Mouse (Mus musculus) embryonic fibroblast, embryonic 13.5 days (primary cell): ENCODE measurements around the gene Abca13. TPM values are rescaled to one million over a fixed set of nuclear protein-coding genes. Genes with fewer than 3 reads are reported as not detected.
"Not testable (repeated sequence)": the region's sequence is repeated elsewhere in the genome, so short reads cannot be mapped to it uniquely, and the experiment has no call there.

ENCODE experiments used
- H3K27ac ChIP-seq: 2 replicates; pipeline ENCODE4 v1.5.1; 2012; ENCODE audit warnings: low read length, control low read depth, inconsistent platforms; ENCODE audit not compliant: insufficient read depth
- H3K4me1 ChIP-seq: 2 replicates; pipeline ENCODE4 v1.6.1; 2011; ENCODE audit warnings: low read length; ENCODE audit not compliant: control insufficient read depth, insufficient read depth
- H3K4me3 ChIP-seq: 2 replicates; pipeline ENCODE4 v1.5.1; 2011; ENCODE audit warnings: mild to moderate bottlenecking, control low read depth, low read length; ENCODE audit not compliant: insufficient read depth
- CTCF ChIP-seq: IDR thresholded peaks from 2 replicates; pipeline ENCODE4 v1.5.1; 2011; ENCODE audit warnings: mild to moderate bottlenecking, control low read depth, low read length, moderate library complexity, borderline replicate concordance; ENCODE audit not compliant: insufficient read depth
- POLR2A ChIP-seq: IDR thresholded peaks from 2 replicates; pipeline ENCODE4 v1.6.1; 2011; ENCODE audit warnings: low read depth, mild to moderate bottlenecking, control low read depth, low read length, moderate library complexity
- polyA plus RNA-seq: library from polyadenylated mRNA; stranded (reverse); fragments of >200 nt; gene quantifications from 2 replicates; pipeline ENCODE4 v1.2.4, GENCODE M21; 2011; ENCODE audit warnings: low read depth; ENCODE audit not compliant: missing spikeins, insufficient read length

Gene Abca13
- polyA plus RNA-seq, 1 experiment: not detected

DNA sequence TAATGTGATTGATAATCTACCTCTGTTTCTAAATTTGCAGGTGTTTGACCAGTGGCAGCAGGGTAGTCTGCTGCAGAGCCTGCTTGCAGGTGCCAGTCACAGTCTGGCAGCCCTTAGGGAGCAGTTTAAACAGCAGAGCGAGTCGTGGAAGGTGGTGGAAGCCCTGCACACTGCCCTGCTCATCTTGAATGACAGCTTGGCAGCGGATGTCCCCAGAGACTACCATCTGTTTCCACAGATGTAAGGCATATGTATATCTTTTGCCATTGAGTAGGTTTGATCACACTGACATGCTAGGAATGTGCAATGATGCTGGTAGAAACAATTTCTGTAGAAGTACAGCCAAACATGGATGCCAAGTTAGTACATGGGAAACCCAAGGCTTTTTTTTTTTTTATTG is 77.3 kb downstream of the Abca13 start:
- Histone ChIP-seq H3K4me1 (no peaks in the 10 kb centered on the region), H3K4me3 (no peak overlapping the region), H3K27ac (no peak overlapping the region)
- TF ChIP-seq POLR2A: no peak
- TF ChIP-seq CTCF: no peak

DNA sequence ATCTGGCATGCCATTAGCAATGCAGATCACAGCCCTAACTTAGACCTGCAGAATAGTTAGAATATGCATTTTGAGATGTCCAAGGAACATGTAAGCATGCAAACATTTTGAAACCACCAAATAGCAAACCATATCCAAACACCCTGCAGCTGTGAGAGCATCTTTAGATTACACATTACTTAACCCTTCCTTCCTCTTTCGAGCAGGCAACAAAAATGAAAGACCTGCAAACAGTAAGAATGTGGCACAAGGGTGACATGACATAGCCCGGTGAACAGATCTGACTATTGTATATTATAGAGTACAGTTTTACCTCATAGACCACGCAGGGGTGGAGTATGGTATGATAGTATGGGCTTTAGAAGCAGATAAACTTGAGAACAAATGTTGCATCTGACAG is 93.5 kb downstream of the Abca13 start:
- Histone ChIP-seq H3K4me1 (no peaks in the 10 kb centered on the region), H3K4me3 (no peak overlapping the region), H3K27ac (no peak overlapping the region)
- TF ChIP-seq POLR2A (no peak), CTCF (no peak)

DNA sequence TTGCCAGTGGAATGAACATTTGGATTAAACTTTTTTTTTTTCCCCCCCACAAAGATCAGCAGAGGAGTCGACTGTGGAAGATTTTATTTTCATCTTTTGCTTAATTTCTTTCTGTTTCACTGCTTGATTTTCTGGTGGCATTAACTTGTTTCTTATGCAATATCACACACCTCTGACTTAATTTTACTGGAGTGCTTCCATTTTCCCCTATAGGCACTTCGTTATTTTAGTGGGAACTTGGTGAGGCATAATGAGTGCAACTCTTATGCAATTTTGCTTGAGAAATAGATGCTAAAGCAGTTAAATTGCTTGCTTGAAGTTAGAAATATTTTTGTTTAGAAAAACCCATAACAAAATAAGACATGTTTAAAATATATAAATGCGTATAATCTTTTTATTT is 94.0 kb downstream of the Abca13 start:
- H3K4me1 ChIP-seq: no peaks in the 10 kb centered on the region
- TF ChIP-seq CTCF (no peak), POLR2A (no peak)

DNA sequence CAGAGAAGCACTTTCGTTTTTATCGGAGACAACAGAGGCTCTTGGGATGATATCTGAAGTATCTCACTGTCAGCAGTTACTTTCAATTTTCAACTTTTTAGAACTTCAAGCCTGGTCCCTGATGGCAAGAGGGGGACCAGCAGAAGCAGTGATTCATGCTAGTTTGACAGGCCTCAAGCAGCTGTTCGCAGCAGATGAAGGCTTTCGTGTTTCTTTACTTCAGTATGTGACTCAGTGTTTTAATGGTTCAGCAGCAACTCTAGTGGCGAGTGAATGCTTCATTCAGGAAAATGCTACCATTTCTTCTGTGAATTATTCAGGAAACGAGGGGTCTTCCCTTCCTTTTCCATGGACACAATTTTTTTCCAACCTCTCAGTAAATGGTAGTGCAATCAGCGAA is 99.4 kb downstream of the Abca13 start:
- H3K27ac ChIP-seq: no peak overlapping the region
- no peak overlapping the region for H3K4me3 ChIP-seq
- TF ChIP-seq POLR2A: no peak
- no peak for TF ChIP-seq CTCF
- no peaks in the 10 kb centered on the region for H3K4me1 ChIP-seq

More for the DNA sequence above, 94.0 kb downstream of the Abca13 start:
- H3K4me3 ChIP-seq: no peak overlapping the region
- no peak overlapping the region for H3K27ac ChIP-seq

DNA sequence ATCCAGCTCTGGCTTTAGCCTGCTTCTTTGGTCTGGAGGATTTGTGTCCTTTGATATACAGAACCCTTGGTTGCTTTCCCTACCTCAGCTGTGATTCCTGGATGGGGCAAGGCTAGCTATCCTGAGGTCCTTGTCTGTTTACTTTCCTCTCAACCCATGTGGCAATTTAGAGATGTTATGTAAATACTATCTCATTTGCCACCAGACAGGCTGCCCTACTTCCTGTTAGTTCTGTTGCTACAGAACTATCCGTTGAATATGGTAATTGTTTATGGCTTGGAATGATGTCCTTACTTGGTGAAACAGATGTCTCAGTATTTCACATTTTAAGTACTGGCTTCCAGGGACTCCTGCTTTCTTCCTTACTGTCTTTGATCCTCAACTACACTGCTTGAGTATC is 107.9 kb downstream of the Abca13 start:
- no peak overlapping the region for H3K27ac ChIP-seq
- no peak for TF ChIP-seq CTCF
- no peak for TF ChIP-seq POLR2A
- no peaks in the 10 kb centered on the region for H3K4me1 ChIP-seq
- no peak overlapping the region for H3K4me3 ChIP-seq

DNA sequence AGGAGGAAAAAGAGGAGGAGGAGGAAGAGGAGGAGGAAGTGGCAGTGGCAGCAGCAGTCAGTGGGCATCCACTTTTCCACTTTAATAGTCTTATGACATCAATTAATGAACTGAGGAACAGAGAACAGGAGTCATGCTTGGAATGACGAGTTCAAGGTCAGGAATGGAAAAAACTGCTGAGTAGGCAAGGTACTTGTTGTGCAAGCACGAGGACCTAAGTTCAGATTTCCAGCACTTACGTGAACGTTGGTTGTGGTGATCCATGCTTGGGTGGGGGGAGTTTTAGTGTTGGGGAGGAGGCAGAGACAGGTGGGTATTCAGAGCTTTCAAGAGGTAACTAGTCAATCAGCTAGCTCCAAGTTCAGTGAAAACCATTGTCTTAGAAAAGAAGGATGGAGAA is 113.7 kb downstream of the Abca13 start:
- TF ChIP-seq CTCF (no peak), POLR2A (no peak)
- no peaks in the 10 kb centered on the region for H3K4me1 ChIP-seq
- H3K4me3 ChIP-seq: no peak overlapping the region

DNA sequence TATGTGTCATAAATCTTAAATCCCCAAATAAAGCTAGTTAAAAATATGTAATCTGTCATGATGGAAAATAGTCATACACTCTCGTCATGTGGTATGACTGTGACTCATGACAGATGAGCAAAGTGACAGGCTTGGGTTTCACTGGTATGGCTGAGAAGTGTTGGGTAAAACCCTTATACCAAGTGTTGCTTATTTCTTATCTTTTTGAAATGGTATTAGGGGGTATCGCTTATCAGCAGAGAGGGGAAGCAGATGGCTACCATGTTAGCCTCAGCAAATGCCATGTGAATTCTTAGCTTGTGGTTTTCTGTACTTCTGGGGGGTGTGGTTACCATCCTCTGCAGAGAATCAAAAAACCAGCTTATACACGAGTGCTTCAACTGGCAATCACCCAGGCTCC is 124.8 kb downstream of the Abca13 start:
- Histone ChIP-seq H3K27ac (no peak overlapping the region), H3K4me3 (no peak overlapping the region), H3K4me1 (no peaks in the 10 kb centered on the region)
- TF ChIP-seq POLR2A: no peak

More for the DNA sequence above, 113.7 kb downstream of the Abca13 start:
- H3K27ac ChIP-seq: no peak overlapping the region

DNA sequence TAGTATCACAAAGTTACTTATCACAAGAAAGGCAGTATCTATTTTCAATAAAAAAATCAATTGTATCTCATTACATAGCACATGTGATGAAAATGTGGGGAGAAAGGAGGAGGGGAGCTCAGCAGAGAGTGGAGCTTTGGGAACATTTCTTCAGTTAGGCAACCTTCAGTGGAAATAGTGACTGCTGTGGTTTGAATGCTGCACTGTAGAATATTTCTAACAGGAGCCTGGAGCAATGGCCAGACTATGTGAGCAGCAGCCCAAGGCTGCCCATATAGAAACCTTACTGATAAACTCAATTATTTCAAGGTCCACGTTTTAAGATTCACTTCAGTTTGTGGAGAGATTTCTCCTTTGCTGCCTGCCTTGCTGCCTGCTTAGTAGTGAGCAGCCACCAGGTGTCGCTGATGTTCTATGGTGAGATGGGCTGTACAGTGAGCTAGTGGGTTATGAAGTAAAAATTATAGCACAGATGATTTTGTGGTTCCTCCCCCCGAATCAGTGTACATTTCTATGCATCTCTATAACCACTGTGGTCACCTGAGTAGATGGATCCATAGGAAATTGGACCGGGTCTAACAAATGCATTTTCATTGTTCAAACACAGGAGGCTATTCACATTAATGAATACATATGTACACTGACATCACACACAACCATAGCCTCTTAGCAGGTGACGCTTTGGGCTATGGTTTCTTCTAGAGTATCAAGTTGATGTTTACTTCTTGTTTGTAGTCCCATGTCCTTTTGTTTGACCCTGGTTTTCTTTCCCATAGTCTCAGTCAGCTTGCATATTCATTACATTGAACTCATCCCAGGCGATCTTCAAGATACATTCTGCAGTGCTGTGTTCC is 125.6 kb downstream of the Abca13 start:
- Histone ChIP-seq H3K27ac (no peak overlapping the region), H3K4me3 (no peak overlapping the region), H3K4me1 (no peaks in the 10 kb centered on the region)
- TF ChIP-seq CTCF: peak; percentile 89; the same call in 1 of the 2 replicates
- no peak for TF ChIP-seq POLR2A

DNA sequence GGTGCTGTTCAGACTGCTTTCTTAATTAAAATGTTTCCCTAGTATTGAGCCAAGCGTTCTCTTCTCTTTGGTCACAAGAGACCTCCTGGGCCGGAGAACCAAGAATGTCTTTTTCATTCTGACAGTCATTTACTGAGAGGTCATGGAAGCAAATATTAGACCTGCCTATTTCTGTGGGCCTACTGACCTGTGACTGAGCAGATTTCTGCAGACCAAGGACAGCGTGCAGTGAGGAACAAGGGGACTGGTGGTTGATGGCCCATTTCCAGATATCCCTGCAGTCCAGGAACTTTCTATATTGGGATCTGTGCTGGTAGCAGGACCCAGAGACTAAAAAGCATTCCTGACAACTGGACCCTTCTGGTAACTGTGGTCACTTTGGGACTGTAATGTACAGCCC is 146.4 kb downstream of the Abca13 start:
- no peaks in the 10 kb centered on the region for H3K4me1 ChIP-seq

DNA sequence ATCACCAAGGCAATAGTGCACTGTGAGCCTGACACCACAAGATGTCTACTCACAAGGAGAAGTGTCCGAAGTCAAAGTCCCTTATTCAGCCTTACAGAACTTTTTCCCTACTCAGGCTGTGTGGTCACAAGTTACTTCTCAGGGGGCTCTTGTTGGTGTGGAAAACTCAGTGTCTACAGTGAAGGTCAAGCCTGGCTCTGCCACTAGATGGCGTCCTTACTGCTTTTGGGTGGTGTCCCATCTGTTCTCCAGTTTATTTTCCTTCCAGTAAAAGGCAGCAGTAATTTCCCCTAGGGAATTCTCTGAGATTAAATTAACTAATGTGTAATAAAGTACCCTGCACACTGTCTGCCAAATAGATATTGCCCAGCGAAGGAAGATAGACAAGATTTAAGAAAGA is 156.0 kb downstream of the Abca13 start:
- Histone ChIP-seq H3K27ac (no peak overlapping the region), H3K4me1 (no peaks in the 10 kb centered on the region), H3K4me3 (no peak overlapping the region)
- no peak for TF ChIP-seq CTCF
- TF ChIP-seq POLR2A: no peak

More for the DNA sequence above, 146.4 kb downstream of the Abca13 start:
- Histone ChIP-seq H3K27ac (no peak overlapping the region), H3K4me3 (no peak overlapping the region)
- TF ChIP-seq CTCF (no peak), POLR2A (no peak)

DNA sequence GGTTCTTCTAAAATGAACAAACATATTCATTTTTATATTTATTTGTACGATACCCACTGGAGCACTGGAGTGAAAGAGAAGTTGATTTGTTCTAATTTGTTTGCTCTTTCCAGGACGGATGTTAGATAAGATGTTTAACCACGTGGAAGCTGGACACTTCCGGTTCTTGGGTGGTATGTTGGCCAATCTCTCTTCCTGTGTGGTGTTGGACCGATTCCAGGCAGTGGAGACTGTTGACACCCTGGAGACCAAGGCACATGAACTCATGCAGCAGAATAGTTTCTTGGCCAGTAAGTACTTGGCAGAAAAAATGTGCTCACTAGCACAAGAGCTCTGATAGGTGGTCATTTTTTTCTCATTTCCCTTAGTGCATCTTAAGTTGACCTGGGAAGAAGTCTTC is 181.4 kb downstream of the Abca13 start:
- Histone ChIP-seq H3K4me3 (no peak overlapping the region), H3K27ac (no peak overlapping the region), H3K4me1 (no peaks in the 10 kb centered on the region)
- TF ChIP-seq CTCF (no peak), POLR2A (no peak)

DNA sequence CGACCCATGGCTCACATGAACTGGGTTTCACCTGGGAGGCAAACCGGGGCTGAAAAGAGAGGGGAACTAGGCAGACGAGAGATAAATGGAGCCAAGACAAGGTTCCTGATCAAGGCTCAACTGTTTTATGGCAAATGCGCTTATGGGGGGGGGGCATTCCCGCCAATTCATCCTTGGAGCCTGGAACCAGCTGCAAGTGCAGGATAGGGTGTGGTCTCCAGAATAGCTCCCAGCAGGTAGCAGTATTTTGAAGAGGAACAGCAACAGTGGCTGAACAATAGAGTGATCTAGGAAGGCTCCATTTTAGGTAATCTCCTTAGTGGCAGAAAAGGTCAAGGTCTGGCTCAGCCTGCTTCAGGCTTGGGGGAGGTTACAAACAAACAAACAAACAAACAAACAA is 182.7 kb downstream of the Abca13 start:
- not testable (repeated sequence) for H3K4me1 ChIP-seq, H3K4me3 ChIP-seq, H3K27ac ChIP-seq
